Mouse (Mus musculus) left cerebral cortex, postnatal 14 days (tissue): ENCODE measurements around the gene 4930486L24Rik. TPM values are rescaled to one million over a fixed set of nuclear protein-coding genes. Genes with fewer than 3 reads are reported as not detected.
"Not testable (repeated sequence)": the region's sequence is repeated elsewhere in the genome, so short reads cannot be mapped to it uniquely, and the experiment has no call there.

ENCODE experiments used
- DNase-seq, 2 experiments: peaks; one replicate each; pipeline ENCODE4 v3.0.0; 2021 to 2022; ENCODE audit warnings: low spot score in 2 of 2, mixed read lengths in 1 of 2
- intact Hi-C: fragments of 180-260 bp; cut with DNase I; formaldehyde crosslinking; loops from one replicate; pipeline ENCODE4 v1.15.1; 2025
- long read RNA-seq, 2 experiments: library from polyadenylated mRNA; stranded (forward); transcript quantifications; one replicate each; pipeline ENCODE4 v2.0.0; 2021
- total RNA-seq, 2 experiments: library from RNA; stranded (reverse); gene quantifications; 2 replicates each; pipeline ENCODE4 v1.2.3; 2021

4930486L24Rik gene
- total RNA-seq = under 1 TPM in 1 of 2 experiments, not detected in 1; 0.32 TPM
- long read RNA-seq, experiment 1 = 0 reads
- long read RNA-seq, experiment 2, partial matches to known transcripts = 0 of 1 reads
- long read RNA-seq, experiment 2, other reads (novel, unspliced or antisense) = 0 of 1 reads

DNA sequence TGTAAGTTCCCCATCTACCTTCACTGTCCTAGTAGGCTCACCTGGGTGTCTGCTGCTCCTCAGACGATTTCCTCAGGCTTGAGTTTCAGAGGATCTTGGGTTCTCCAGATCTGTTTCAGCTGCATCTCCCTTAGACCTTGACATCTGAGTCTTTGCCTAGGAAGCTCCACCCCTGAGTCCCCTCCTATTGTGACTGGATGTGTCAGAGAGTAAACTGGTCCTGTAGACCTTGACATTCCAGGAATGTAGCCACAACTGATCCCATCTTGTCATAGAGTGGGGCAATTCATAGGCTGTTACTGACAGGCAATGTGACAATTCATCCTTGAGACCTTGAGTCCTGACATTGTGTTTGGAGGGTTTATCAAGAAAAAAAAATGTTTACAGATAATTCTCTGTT lies at the start of gene 4930486L24Rik:
TSS of gene 4930486L24Rik (minus strand) at position 195 of the 400 bp plus-strand sequence.
- intact Hi-C loops = no loop called here
- DNase-seq = no peak

DNA sequence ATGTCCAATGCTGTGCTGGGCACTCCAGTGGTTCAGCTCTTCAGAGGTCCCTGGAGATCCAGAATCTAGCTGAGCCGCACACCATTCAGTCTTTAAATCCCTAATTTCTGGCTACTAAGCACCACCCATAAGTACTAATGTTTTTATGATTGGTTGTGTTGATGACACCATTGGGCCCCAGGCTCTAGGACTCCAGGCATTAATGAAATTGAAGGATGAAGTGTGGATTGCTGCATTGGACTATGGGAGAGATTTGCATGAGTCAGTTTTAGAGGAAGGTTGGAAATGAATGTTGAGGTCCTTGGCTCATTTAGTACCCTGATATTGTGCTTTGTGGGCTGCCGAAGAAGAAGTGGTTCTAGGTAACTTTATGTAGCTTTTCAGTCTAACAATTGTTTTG lies 40.5 kb upstream of the 4930486L24Rik start, which contains the start of gene Tpbpb:
TSS of gene Tpbpb (minus strand) at position 101 of the 400 bp plus-strand sequence.
- DNase-seq, intact Hi-C loops: not testable (repeated sequence)

DNA sequence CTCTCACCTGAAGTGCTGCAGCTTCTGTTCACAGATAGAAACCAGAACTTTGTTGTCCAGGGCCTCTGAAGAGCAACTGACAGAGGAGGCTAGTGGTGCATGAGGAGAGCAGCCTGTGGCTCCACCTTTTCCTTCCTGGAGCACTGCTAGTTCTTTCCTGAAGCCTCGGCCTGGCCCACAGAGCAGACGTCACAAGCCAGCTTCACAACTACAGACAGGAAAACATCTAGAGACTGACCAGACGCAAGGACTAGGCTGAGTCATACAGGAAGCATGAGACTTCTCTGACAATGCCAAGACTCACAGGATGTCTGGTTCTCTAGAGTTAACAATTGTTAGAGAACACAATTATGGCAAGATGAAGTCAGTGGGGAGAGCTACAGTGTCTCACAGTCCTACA lies 33.1 kb upstream of the 4930486L24Rik start, which contains the start of gene Ctla2b:
TSS of gene Ctla2b (minus strand) at position 120 of the 400 bp plus-strand sequence.
- DNase-seq = peak; percentile 2 to 6
- intact Hi-C loops = no loop called here

DNA sequence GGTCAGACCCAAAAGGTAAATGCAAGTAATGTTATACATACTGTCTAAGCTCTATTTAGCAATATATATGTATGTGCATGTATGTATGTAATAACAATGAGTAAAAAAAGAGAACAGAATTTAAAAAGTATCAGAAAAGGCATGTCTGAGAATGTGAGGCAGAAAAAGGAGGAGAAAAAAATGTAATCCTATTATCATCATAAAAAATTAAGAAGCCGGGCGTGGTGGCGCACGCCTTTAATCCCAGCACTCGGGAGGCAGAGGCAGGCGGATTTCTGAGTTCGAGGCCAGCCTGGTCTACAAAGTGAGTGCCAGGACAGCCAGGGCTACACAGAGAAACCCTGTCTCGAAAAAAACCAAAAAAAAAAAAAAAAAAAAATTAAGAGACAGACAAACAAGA lies 32.5 kb upstream of the 4930486L24Rik start, which contains the start of gene Gm49392:
TSS of gene Gm49392 (minus strand) at position 101 of the 400 bp plus-strand sequence.
- intact Hi-C loops, DNase-seq: not testable (repeated sequence)

DNA sequence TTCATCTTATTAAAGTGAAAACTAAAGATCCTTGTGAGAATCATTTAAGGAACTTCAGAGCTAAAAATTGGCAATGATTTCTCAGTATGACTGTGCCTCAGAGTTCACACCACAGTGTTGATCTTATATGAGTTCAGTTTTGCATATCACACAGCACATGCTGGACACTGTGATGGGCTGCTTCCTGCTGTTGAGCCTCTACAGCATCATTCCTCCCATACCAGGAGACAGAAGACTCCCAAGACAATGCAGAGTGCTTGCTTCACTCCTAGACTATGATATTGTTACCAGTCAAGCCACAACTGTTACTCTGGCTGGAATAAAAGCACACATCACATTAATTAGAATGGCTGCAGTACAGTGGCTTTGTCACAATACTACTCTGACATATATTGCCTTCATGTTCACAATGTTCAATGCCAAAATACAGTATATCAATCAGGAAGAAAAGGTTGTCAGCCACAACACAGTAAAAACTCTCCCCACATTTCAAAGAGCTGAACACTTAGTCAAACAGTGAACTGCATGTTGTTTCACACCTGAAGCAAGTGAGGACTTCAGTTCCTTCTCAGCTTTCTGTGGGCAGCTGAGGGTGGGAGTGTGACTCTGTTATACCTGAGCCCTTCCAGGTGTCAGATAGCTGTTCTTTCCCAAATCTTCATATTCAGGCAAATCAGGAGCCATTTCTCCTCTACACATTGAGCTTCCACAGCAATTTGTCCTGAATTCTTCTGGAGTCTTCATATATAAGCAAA lies 31.3 kb upstream of the 4930486L24Rik start:
- intact Hi-C loops = no loop called here
- DNase-seq = no peak

DNA sequence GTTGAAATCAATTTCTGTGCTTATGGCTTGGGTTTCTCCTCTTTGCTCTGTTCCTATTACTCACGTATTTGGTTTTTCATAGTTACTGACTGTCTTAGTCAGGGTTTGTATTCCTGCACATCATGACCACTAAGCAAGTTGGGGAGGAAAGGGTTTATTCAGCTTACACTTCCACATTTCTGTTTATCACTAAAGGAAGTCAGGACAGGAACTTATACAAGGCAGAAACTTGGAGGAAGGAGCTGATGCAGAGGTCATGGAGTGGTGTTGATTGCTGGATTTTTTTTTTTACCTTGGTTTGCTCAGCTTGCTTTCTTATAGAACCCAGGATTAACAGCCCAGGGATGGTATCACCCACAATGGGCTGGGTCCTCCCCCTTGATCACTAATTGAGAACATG lies 28.0 kb upstream of the 4930486L24Rik start:
- intact Hi-C loops = no loop called here

DNA sequence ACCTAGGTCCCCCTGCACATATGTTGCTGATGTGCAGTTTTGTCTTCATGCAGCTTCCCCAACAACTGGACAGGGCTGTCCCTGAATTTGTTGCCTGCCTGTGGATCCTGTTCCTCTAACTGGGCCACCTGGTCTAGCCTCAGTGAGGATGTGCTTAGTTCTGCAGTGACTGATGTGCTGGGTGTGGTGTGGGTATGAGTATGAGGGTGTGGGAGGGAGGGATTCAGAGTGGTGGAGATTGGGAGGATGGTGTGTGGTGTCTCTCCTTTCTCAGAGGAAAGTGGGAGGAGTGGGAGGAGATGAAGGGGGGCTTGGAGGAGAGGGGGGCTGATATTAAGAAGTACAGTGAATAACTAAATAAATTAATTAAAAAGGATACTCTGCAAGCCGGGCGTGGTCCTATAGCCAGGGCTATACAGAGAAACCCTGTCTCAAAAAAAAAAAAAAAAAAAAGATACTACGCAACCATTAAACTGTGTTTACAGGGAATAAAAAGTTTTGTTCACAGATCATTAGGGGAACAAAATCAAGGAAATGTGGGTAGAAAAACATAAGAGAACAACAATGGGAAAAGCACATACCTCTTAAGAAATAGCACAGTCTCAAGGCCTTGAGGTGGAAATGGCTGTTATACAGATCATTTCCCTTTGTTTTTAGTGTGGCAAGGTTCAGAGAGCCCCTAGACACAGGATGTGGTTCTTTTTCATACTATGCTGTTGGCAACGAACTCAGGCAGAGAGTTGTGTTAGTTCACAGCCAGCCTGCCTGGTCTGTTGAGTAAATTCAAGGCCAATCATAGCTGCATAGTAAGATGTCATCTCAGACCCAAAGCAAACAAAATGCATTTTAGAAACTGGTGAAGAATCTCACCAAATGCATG lies 15.8 kb downstream of the 4930486L24Rik start:
- no peak for DNase-seq
- intact Hi-C loops = no loop called here

More for the DNA sequence above, 28.0 kb upstream of the 4930486L24Rik start:
- no peak for DNase-seq

DNA sequence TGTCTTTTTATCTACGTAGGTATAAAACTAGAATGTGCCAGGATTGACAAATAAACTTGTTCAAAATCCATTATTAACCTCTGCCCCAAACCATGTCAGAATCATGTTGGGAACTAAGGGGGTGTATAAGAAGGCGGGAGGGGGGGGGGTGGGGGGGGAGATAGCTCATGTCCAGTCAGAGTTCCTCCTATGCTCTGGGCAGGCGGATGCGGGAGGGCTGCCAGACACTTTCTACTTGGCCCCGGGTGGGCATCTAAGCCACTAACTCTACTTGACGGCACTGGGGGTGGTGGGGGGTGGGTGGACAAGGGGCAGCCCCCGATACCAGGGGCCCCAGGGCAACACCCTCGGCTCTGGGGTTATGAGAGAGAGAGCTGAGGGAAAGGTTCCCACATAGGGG lies 21.1 kb downstream of the 4930486L24Rik start:
- no peak for DNase-seq

DNA sequence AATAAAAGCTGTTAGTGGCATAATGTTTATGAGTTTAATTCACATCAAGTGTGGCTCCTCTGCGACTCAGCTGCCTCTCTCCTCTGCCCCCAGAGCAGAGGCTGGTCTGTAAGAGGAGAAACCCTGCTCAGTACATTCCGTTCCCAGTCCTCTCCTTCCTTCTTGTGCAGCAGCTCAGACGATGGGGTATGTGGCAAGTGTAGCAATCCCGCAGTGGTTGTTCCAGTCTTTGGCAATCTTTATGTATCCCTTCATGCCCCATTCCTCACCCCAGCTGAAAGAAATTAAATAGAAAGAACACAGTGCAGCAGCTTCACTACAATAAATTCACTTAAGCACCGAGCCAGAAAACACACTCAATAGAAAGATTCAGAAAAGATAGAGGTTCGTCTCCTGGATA lies 21.6 kb downstream of the 4930486L24Rik start:
- DNase-seq = no peak
- intact Hi-C loops = no loop called here

More for the DNA sequence above, 21.1 kb downstream of the 4930486L24Rik start:
- intact Hi-C loops = no loop called here

DNA sequence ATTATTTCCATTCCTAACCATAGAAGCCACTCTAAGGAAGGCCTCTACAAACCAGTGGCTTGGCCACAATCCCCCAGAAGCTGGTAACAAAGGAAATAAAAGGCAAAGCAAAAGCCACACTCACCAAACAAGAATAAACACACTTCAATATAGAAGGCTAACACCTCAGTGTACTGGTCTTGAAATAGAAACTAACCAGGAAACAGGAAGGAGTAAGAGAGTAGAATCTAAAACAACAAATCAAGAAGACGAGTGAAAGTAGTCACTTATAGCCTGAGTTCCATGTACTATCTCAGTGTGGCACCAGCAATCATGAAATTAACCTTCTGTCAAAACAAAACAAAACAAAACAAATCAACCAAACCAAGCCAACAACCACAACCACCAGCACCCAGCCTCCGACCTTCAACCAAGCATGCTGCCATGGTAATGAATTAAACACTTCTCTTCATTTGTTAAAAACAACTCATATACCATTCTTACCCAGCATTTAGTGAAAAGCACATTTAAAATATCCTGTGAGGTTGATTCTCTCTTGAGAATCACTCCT lies 24.8 kb downstream of the 4930486L24Rik start:
- intact Hi-C loops = no loop called here
- DNase-seq = no peak

DNA sequence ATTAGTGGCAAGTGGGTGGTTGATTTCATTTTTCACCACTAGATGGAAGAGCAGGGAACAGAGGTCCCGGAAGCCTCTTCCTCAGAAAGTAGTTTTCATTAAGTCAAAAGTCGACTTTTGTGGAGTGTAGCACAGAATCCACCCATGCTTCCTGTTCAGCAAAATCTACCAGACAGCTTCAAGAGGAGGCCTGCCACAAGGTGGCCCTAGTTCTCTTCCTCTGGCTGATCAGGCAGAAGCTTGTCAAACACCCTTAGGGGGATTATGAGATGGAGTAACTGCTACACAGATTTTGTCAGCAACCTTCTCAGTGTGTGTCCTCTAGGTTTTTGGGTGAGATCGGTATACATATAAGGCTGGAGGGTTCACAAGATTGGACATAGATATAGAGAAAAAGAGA lies 38.2 kb downstream of the 4930486L24Rik start:
- intact Hi-C loops = no loop called here
- DNase-seq = no peak

DNA sequence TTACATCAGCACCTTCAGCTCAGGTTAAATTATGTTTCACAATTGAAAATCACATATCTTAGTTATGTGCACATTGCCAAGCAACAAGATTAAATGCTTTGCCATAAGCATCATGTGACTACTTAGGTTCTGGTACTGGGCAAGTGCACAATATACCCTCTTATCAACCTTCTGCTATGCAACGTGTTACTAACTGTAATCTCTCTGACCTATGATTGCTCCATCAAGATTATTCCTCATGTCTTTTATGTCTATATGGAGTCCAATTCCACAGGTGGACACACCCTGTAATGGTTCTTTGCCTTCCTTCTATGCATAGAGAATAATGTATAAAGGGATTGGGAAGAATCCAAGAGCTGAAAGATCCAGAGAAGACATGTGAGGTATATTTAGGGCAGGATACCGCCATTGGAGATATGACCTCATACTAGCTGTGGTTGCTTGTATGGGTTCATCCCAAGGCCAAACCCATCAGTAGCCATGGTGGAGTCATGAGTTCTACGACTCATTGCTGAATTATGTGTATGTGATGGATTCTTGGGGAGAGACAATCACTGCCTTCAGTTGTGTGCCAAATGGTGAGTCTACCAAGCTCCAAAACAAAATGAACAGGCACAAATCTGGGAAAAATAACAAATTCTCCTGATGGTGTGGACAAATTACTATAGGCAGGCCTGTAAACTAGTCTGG lies 43.6 kb downstream of the 4930486L24Rik start:
- no peak for DNase-seq
- intact Hi-C loops = no loop called here

DNA sequence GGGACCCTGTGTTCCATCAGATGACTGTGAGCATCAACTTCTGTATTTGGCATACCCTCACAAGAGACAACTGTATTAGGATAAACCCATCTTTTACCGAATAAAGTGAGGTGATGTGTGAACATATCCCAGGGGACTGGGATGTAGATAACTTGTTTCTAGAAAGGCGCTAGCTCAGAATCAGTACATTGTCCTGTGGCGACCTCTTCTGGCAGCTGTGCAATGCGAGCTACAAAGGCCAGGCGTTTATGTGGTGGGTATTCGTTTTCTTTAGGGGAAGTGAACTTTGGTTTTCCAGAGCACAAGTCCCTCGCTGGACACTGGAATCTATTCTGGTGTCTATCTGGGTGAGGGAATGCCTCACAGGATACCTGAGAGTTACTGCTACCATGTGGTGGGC lies 44.8 kb downstream of the 4930486L24Rik start:
- DNase-seq = peak in 1 of 2 experiments; percentile 51
- intact Hi-C loops = loop anchor here (2.0 kb wide), 1 partner anchor 61 kb away; no protein-coding TSS in a partner anchor

DNA sequence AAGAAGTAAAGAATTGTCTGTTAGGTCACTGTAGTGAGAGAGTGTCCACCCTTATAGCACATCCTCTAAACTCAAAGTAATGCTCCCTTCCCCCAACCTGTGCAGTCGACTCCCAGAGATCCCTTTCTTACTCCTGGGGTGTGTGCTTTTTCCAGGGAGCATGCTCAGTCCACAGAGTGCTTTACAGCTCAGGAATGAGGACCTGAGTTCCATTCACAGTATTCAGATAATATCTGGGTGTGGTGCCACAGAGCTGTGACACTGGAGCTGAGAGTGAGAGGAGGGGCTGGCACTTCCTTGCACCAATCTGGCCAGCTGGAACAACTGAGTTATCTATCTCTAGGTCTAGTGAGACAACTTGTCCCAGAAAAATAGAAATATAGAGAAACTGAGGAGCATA lies 50.6 kb downstream of the 4930486L24Rik start:
- no peak for DNase-seq
- intact Hi-C loops = no loop called here

DNA sequence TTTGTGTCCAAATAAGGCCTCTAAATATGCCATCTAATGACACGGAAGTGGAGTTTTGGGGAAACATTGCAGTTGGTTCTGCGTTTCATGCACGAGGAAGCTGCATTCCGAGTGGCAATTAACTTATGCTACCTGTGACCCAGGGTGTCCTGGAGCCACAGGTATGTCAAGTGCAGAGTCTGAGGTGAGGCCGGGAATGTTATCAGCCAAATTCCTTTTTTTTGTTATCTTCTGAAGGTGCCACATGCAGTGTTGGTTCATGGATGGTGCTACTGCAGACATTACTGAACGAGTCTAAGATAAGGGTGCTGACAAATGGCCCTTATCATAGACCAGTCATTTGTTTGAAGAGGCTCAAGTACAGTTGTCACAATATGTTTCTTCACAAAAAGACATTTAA lies 51.5 kb downstream of the 4930486L24Rik start:
- intact Hi-C loops = no loop called here
- DNase-seq = no peak

DNA sequence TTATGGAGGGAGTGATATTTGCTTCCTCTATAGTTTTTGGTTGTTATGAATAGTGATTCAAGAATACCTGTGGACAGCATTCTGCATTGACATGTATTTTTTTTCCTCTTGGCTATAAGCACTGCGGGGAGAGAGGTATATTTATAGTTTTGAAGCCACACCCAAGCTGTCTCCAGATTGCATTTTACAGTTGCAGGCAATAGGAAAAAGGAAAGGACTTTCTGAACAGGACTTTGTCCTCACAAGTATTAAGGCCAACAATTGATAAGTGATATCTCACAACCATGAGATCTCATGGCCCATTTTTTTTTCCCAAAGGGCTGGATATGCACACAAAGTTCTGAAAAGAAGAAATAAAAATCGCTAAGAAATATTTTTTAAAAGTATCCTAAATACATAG lies 54.6 kb downstream of the 4930486L24Rik start:
- intact Hi-C loops = no loop called here
- no peak for DNase-seq

DNA sequence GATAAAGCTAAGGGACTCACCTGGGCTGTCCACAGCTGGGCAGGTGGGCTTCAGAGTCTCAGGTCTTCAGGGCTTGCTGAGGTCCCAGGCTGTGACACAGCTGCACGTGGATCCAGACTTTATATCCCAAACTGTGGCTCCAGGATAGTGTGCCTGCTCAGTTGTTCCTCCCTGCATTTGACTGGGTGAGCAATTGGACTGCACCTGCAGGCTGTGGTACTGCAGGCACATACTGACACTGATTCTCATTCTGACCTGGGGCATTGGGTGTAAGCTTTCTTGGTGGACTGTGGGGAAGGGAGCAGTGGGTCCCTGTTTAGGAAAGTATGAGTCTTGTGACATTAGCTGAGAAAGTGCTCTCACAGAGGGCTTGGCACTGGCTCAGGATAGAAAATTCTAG lies 61.5 kb downstream of the 4930486L24Rik start, which contains the start of gene Ctsll3:
TSS of gene Ctsll3 (minus strand) at position 101 of the 400 bp plus-strand sequence.
- intact Hi-C loops = no loop called here

More for the DNA sequence above, 61.5 kb downstream of the 4930486L24Rik start, which contains the start of gene Ctsll3:
- no peak for DNase-seq
